Mouse (Mus musculus) limb, embryonic 11.5 days (tissue): Measurements from ENCODE around the gene Rorb. TPM values are rescaled to one million over a fixed set of nuclear protein-coding genes. Genes with fewer than 3 reads are reported as not detected.
A peak's percentile ranks its signal among the peaks of the same experiment; 100 is the strongest.

ENCODE experiments used
- ATAC-seq: fragments of 200-750 bp; cut with Nextera tagmentation; 2 replicates; pipeline ENCODE4 v1.8.0; 2017; ENCODE audit warnings: low read depth; ENCODE audit not compliant: insufficient number of reproducible peaks, low FRiP score, low TSS enrichment
- DNase-seq: peaks from one replicate; pipeline ENCODE4 v3.0.0-alpha.2; 2015; ENCODE audit warnings: low spot score
- H3K27ac ChIP-seq: fragments of 300-500 bp; sonication (generic); replicated peaks from 2 replicates; pipeline ENCODE4 v1.5.1; 2014; ENCODE audit warnings: low read depth, mild to moderate bottlenecking, low read length
- H3K27me3 ChIP-seq: fragments of 300-500 bp; sonication (generic); 2 replicates; pipeline ENCODE4 v1.6.1; 2014; ENCODE audit warnings: mild to moderate bottlenecking, low read length, mixed read lengths; ENCODE audit not compliant: control insufficient read depth, insufficient read depth
- H3K36me3 ChIP-seq: fragments of 300-500 bp; sonication (generic); 2 replicates; pipeline ENCODE4 v1.6.1; 2014; ENCODE audit warnings: mild to moderate bottlenecking, low read length, moderate library complexity, mixed read lengths; ENCODE audit not compliant: control insufficient read depth, insufficient read depth
- H3K4me1 ChIP-seq: fragments of 300-500 bp; sonication (generic); 2 replicates; pipeline ENCODE4 v1.6.1; 2014; ENCODE audit warnings: low read length, mixed read lengths; ENCODE audit not compliant: control insufficient read depth, insufficient read depth
- H3K4me2 ChIP-seq: fragments of 300-500 bp; sonication (generic); 2 replicates; pipeline ENCODE4 v1.6.1; 2014; ENCODE audit warnings: low read depth, mild to moderate bottlenecking, moderate library complexity; ENCODE audit not compliant: severe bottlenecking
- H3K4me3 ChIP-seq: fragments of 300-500 bp; sonication (generic); 2 replicates; pipeline ENCODE4 v1.5.1; 2014; ENCODE audit warnings: low read depth, low read length
- H3K9ac ChIP-seq: fragments of 300-500 bp; sonication (generic); 2 replicates; pipeline ENCODE4 v1.6.1; 2014; ENCODE audit warnings: mild to moderate bottlenecking, low read length
- H3K9me3 ChIP-seq: fragments of 300-500 bp; sonication (generic); 2 replicates; pipeline ENCODE4 v1.6.1; 2016; ENCODE audit warnings: low read length; ENCODE audit not compliant: control insufficient read depth
- WGBS: fragments of 180-500 bp; shearing (Covaris S2); extraction: QIAGEN DNeasy Blood & Tissue Kit; methylation state at CpG from one replicate; pipeline ENCODE4 v1.1.7; 2014; 5-methylcytosine and 5-hydroxymethylcytosine counted together
- polyA plus RNA-seq: library from polyadenylated mRNA; unstranded; fragments of >200 nt; fragmentation: Nextera tagmentation; extraction: Ambion mirVana; gene quantifications from 2 replicates; pipeline ENCODE4 v1.2.1, GENCODE M21; 2014

The Rorb gene
- polyA plus RNA-seq, 1 experiment from 2014 or later = 0.51 TPM

DNA sequence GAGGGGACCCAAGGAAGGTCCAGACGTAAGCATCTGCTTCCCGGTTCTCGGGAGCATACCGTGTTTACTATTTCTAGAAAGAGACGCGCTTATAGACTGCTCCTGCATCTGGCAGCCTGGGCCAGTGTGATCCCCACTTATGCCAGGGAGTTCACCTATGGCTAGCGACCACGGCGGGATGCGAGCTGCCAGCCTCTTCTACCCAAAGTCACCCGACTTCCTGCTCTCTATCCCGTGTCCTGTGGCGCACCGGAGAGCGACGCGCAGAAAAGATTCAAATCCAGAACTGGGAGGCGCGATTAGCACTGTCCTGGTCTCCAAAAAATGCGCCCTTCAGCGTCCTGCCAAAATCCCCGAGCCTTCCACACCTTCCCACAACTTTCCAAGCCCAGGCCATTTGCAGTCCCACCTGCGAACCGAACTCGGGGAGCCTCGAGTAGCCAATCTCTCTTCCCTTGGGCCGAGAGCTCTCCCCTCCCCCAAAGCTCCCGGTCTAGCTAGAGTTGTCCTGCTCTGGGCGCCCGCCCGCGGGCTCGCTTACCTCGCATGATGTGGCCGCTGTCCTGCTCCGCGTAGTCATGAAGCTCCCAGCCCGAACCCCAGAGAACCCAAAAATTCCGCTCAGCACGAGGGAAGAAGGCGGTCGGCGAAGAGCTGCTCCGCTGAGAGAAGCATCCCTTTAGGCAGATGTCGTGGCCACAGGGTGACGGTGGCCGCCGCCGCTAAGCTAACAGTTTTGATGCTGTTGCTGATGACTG lies 806 bp downstream of the Rorb start:
- Histone ChIP-seq H3K27ac (no peak overlapping the region), H3K27me3 (peaks cover 17% of the 10 kb centered on the region), H3K4me1 (no peaks in the 10 kb centered on the region; the same call in 1 of the 2 replicates), H3K9me3 (no peaks in the 10 kb centered on the region), H3K9ac (no peak overlapping the region; the same call in 1 of the 2 replicates), H3K4me2 (peak overlapping the region; percentile 86), H3K4me3 (peak overlapping the region; percentile 39), H3K36me3 (no peaks in the 10 kb centered on the region)
- DNase-seq = peak; percentile 69
- WGBS = under 1% methylated on average over 49 of the region's 49 CpGs
- peak; percentile 41; the same call in 1 of the 2 replicates for ATAC-seq

DNA sequence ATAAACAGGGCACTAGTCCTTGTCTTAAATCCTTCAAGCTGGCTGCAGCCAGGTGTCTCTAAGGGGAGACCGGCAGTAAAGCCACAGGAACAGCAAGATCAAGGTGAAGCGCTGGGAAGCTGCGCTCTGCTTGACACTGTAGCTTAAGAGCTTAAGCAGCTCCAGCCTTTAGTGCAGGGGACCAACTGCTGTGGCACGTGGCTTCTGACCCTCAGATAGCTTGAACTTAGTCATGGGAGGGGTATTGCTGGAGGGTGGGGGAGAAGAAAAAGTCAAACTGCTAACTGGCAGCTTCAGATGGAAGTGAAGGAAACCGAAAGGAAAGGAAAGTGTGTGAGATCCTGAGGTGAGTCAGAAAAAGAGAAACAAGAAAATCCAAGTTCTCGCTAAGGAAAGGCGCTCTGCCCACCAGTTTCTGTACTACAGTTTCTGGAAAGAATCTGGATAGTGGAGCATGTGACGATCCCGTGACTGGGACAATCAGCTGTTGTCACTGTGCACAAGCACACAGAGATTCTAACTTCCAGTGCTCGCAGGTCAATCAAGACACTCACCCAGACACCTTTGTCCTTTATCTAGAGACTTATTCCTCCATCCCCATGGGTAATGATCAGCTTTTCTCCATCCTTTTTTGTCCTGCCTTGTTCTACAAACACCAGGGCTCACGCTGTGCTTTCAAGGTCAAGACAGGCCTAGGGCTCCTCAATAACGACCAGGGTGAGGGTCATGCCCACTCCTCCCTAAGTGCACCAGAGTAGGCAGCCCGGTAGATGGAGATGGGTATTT lies 2.2 kb downstream of the Rorb start:
- ATAC-seq (no peak), DNase-seq (peak; percentile 21)
- WGBS = 26% methylated on average over 13 of the region's 13 CpGs
- H3K27me3 ChIP-seq = peaks cover 17% of the 10 kb centered on the region
- no peak overlapping the region for H3K27ac ChIP-seq
- H3K9me3 ChIP-seq = no peaks in the 10 kb centered on the region
- no peaks in the 10 kb centered on the region for H3K36me3 ChIP-seq
- H3K4me2 ChIP-seq = no peak overlapping the region
- no peaks in the 10 kb centered on the region; the same call in 1 of the 2 replicates for H3K4me1 ChIP-seq
- H3K4me3 ChIP-seq = no peak overlapping the region
- no peak overlapping the region for H3K9ac ChIP-seq

DNA sequence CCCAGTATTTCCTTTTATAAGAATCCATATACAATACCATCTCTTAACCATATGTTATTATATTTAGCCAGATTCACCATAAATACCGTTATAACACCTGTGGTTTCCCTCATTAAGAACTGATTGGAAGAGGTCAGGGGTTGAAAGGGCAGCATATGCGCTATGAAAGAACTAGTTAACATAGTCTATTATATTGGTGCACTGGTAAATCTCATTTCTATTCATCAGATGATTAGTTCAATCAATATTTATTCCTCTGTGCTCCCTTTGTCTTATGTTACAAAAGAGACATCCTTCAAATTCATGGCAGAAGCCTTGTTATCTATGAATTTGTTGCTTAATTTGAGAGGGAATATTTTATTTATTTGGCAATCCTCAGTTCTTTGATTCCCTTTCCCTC lies 6.4 kb downstream of the Rorb start:
- Histone ChIP-seq H3K4me3 (no peak overlapping the region), H3K27me3 (peaks cover 15% of the 10 kb centered on the region), H3K36me3 (no peaks in the 10 kb centered on the region), H3K9ac (no peak overlapping the region), H3K9me3 (no peaks in the 10 kb centered on the region), H3K27ac (no peak overlapping the region), H3K4me1 (no peaks in the 10 kb centered on the region), H3K4me2 (no peak overlapping the region)
- ATAC-seq (no peak), DNase-seq (no peak)
- 80% methylated on average over 2 of the region's 2 CpGs for WGBS

DNA sequence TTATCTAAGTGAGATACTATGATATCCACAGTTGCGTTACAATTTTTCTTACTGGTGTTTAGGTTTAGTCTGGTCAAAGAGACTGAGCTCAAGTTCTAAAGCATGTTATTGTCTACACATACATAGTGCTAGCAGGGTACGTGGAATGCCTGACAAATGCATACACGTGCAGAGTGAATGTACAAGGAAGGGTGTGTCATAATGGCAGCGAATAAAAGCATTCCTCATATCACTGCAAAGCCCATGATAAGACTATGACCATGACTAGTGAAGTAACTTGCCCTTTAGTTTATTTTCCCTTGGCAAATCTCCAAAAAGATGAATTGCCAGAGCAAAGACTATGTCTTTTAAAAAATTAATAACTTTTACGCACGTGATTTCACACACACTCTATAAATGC lies 13.8 kb downstream of the Rorb start:
- Histone ChIP-seq H3K9me3 (no peaks in the 10 kb centered on the region), H3K36me3 (no peaks in the 10 kb centered on the region), H3K9ac (no peak overlapping the region), H3K4me1 (no peaks in the 10 kb centered on the region), H3K4me3 (no peak overlapping the region), H3K27me3 (no peaks in the 10 kb centered on the region), H3K27ac (no peak overlapping the region), H3K4me2 (no peak overlapping the region)
- 93% methylated on average over 6 of the region's 6 CpGs for WGBS
- ATAC-seq (no peak), DNase-seq (no peak)

DNA sequence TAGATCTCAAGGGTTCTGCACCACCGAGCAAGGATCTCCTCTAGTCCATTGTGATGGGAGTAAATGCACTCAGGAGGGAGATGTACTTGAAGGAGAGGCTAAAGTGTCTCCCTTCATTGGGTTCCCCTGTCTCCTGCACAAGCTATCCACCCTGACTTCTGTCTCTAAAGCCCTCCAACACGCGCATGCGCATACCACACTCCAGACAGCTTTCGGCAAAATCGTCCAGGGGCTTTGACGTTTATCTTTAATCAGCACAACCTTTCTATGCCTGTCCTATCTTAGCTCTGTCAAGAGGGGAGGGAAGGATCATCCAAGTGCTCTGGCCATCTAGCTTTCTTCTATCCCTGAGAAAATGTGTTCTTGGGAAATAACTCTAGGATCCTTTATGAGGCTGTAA lies 21.6 kb downstream of the Rorb start:
- ATAC-seq = no peak
- 93% methylated on average over 7 of the region's 7 CpGs for WGBS
- no peaks in the 10 kb centered on the region for H3K36me3 ChIP-seq
- no peak overlapping the region for H3K4me3 ChIP-seq
- DNase-seq = no peak
- H3K4me2 ChIP-seq = no peak overlapping the region
- no peaks in the 10 kb centered on the region for H3K9me3 ChIP-seq
- H3K27me3 ChIP-seq = no peaks in the 10 kb centered on the region
- H3K4me1 ChIP-seq = no peaks in the 10 kb centered on the region
- H3K9ac ChIP-seq = no peak overlapping the region
- no peak overlapping the region for H3K27ac ChIP-seq

DNA sequence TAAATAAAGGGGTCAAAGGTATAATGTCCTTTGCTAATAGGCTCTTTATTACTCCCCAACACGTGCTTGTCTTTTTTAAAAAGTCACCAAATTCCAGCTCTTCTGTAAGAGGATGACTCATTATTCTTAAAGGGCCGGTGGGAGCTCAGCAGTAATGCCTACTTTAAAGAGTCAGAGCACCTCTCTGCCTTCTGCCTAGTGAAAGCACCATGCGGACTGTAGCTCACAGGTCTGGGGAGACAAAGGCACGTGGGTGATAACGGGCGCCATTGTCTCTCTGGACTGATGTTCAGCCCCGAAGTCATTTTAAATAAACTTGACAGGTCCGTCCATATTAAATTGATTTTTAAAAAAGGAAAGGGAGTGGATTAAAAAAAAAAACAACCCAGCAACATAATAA lies 33.1 kb downstream of the Rorb start:
- Histone ChIP-seq H3K36me3 (no peaks in the 10 kb centered on the region), H3K4me1 (no peaks in the 10 kb centered on the region), H3K9me3 (no peaks in the 10 kb centered on the region), H3K27ac (no peak overlapping the region), H3K4me2 (no peak overlapping the region), H3K4me3 (no peak overlapping the region), H3K27me3 (no peaks in the 10 kb centered on the region), H3K9ac (no peak overlapping the region)
- DNase-seq (no peak), ATAC-seq (no peak)
- WGBS = 78% methylated on average over 8 of the region's 8 CpGs

DNA sequence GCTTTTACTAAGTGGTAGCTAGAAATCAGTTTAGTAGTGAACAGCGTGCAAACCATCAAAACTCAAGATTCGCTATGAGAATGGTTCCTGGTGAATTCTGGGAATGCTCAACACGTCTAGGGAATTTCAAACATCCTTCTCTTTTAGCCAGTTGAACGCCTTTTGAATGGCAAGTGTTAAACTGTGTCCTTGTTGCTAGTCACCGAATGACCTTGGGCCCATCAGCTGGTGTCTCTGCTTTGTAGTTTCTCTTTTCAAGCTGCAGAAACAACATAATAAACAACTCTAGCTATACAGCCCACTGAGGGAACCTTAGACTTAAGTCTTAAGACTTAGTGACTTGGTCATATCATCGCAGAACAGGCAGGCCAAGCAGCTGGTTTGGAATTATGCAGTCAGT lies 36.2 kb downstream of the Rorb start:
- ATAC-seq = no peak
- no peak overlapping the region for H3K9ac ChIP-seq
- H3K36me3 ChIP-seq = no peaks in the 10 kb centered on the region
- H3K27ac ChIP-seq = no peak overlapping the region
- H3K4me2 ChIP-seq = no peak overlapping the region
- no peaks in the 10 kb centered on the region for H3K9me3 ChIP-seq
- H3K4me3 ChIP-seq = no peak overlapping the region
- no peaks in the 10 kb centered on the region for H3K4me1 ChIP-seq
- no peak for DNase-seq
- no peaks in the 10 kb centered on the region for H3K27me3 ChIP-seq
- WGBS = 85% methylated on average over 6 of the region's 6 CpGs

DNA sequence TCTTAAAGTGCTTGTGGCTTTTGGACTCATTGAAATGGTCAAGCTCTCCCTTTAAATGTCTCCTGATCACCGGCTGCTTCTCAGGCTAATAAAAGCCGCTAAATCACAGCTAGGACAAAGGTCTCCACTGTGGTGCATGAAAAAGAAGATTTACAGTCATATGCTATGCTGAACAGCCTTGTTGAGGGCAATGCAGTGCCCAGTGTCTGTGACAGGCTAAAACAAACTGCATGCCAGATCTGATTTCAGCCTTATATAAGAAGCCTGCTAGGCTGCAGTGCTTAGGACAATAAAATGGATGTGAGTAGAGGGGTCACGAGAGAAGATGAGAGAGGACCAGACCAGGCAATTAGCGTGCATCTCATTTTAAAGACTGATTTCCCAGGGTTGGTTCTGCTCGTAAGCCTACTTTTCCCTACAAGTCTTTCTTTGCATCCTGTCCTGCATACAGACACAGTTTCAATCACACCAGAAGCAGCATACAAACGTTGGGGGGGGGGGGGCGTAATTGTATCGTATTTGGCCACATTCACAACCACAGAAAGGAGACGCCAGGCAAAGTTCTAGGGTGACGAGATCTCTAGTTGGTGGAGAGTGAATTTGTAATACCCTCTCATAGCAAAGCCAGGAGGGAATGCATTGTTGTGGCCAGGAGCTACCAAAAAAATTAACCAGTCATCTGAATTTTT lies 52.1 kb downstream of the Rorb start:
- Histone ChIP-seq H3K4me2 (no peak overlapping the region), H3K27ac (no peak overlapping the region), H3K4me1 (no peaks in the 10 kb centered on the region), H3K9ac (no peak overlapping the region), H3K36me3 (no peaks in the 10 kb centered on the region), H3K9me3 (no peaks in the 10 kb centered on the region), H3K27me3 (no peaks in the 10 kb centered on the region), H3K4me3 (no peak overlapping the region)
- peak; percentile 47; the same call in 1 of the 2 replicates for ATAC-seq
- DNase-seq = no peak
- 42% methylated on average over 10 of the region's 10 CpGs for WGBS
